Comparison of ENCODE assay signal across 14 mouse cellular contexts in the genomic region with DNA sequence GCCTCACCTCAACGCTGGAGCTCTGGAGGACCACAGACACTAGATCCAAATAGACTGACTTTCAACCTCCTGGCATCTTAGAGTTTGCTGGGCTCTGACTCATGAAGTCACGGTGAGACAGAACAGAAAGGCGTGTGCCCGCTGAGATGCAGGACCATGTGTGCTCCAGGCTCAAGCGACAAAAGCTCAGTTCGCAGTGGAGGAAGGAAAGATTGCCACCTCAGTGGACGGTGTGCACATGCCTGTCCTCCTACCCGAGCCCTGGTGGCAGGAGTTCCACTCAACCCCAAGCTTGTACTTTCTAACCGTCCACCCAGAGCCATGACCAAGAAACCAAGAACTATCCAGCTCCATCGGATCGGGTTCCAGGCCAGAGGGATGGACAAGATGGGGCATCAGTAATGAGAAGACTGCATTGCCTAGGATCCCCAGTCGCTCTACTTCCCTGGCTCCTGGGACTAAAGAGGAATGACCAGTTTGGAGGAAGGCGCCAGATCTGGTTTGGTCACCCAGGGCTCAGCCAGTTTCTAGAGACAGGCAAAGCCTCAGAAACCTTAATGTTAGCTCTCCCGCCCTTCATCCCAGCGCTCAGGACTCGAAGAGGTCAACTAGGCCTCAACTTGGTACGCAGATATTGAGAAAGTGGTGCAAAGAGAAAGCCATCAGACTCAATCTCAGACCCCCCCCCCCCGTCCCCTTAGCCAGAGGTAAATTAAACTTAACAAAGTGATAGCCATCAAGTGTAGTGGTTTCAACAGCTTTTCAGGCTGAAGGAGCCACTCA. TPM values are rescaled to one million over a fixed set of nuclear protein-coding genes. Genes with fewer than 3 reads are reported as not detected.
A peak's percentile ranks its signal among the peaks of the same experiment; 100 is the strongest.
DNase-seq lines count a peak whose midpoint lies in the region; ATAC-seq and TF ChIP-seq lines count a peak whose summit lies in the region.
"Had no signal": no experiment of that assay in that cellular context is flagged by ENCODE, and none has a peak within 500 bp of the region (broad histone marks: within the 10 kb centered on the region; RNA-seq: fewer than 3 reads in every experiment).

No protein-coding gene starts in this region.

- H3K4me1 ChIP-seq in cerebellum, adult 2 months (ENCODE audit: control insufficient read depth, insufficient read depth, low read length): no peaks in the 10 kb centered on the region
- peaks cover 10% of the 10 kb centered on the region; the same call in 1 of the 2 replicates for H3K4me1 ChIP-seq in hindbrain, embryonic 14.5 days (replicated peaks; ENCODE audit: control insufficient read depth, insufficient read depth, low read length)
- H3K4me1 ChIP-seq in midbrain, embryonic 16.5 days (ENCODE audit: control insufficient read depth, insufficient read depth, low read length): peaks cover 13% of the 10 kb centered on the region

- no peak for TF ChIP-seq CTCF in cerebellum, adult 2 months (IDR thresholded peaks at IDR 0.05; ENCODE audit: borderline replicate concordance, insufficient read depth, low read depth, low read length)

- H3K9me3 ChIP-seq in hindbrain, embryonic 14.5 days (ENCODE audit: control insufficient read depth, low read length): no peaks in the 10 kb centered on the region
- no peaks in the 10 kb centered on the region for H3K9me3 ChIP-seq in midbrain, embryonic 16.5 days (replicated peaks; ENCODE audit: control insufficient read depth, low read length, poor library complexity, severe bottlenecking)
- H3K9me3 ChIP-seq: limb, embryonic 15.5 days had no signal

- intact Hi-C loops in left cerebral cortex, postnatal 14 days (cut with DNase I): loop anchor here (5.0 to 10.0 kb wide), 5 partner anchors 100 to 853 kb away; a partner anchor contains a TSS

- H3K27ac ChIP-seq in cerebellum, adult 2 months (ENCODE audit: insufficient read depth, low read length): peak overlapping the region; percentile 3; the same call in 1 of the 2 replicates
- H3K27ac ChIP-seq in hindbrain, embryonic 14.5 days: no peak overlapping the region
- 0 out of 2 replicates have a peak overlapping the region, but pooled peaks have one; percentile 42 for H3K27ac ChIP-seq in midbrain, embryonic 16.5 days (ENCODE audit: low read length)
- H3K27ac ChIP-seq: limb, embryonic 15.5 days had no signal

- no peak overlapping the region for H3K9ac ChIP-seq in hindbrain, embryonic 14.5 days
- H3K9ac ChIP-seq in midbrain, embryonic 16.5 days (ENCODE audit: low read depth, low read length): no peak overlapping the region
- H3K9ac ChIP-seq: limb, embryonic 15.5 days had no signal

- ATAC-seq in hindbrain, embryonic 14.5 days (ENCODE audit: low FRiP score): no peak
- ATAC-seq in midbrain, embryonic 16.5 days: no peak

- no peak overlapping the region for H3K4me3 ChIP-seq in cerebellum, adult 2 months (replicated peaks; ENCODE audit: insufficient read depth, low read depth, low read length)
- H3K4me3 ChIP-seq in hindbrain, embryonic 14.5 days (replicated peaks; ENCODE audit: low read length): 0 out of 2 replicates have a peak overlapping the region, but pooled peaks have one; percentile 7
- peak overlapping the region; percentile 32 for H3K4me3 ChIP-seq in midbrain, embryonic 16.5 days (ENCODE audit: low read depth, low read length)
- H3K4me3 ChIP-seq: erythroblast, embryonic 14.5 days; limb, embryonic 15.5 days had no signal

- WGBS in cerebellum, adult 2 months: 31% methylated on average over 18 of the region's 18 CpGs
- WGBS in hindbrain, embryonic 14.5 days: 13% methylated on average over 18 of the region's 18 CpGs
- WGBS in midbrain, embryonic 16.5 days: 19% methylated on average over 18 of the region's 18 CpGs

- no peak for TF ChIP-seq POLR2A in cerebellum, adult 2 months (IDR thresholded peaks at IDR 0.05; ENCODE audit: borderline replicate concordance, insufficient read depth, low read length)

- peak overlapping the region; percentile 29 for H3K4me2 ChIP-seq in hindbrain, embryonic 14.5 days (replicated peaks)
- peak overlapping the region; percentile 33; the same call in 1 of the 2 replicates for H3K4me2 ChIP-seq in midbrain, embryonic 16.5 days (ENCODE audit: low read length)
- H3K4me2 ChIP-seq: limb, embryonic 15.5 days had no signal

- peaks cover 7% of the 10 kb centered on the region; the same call in 1 of the 2 replicates for H3K27me3 ChIP-seq in cerebellum, adult 2 months (ENCODE audit: control insufficient read depth, insufficient read depth, low read length)
- H3K27me3 ChIP-seq in hindbrain, embryonic 14.5 days (ENCODE audit: control insufficient read depth, insufficient read depth, low read length): peaks cover 95% of the 10 kb centered on the region
- peaks cover 57% of the 10 kb centered on the region for H3K27me3 ChIP-seq in midbrain, embryonic 16.5 days (ENCODE audit: control insufficient read depth, insufficient read depth, low read depth, low read length)

- H3K36me3 ChIP-seq in hindbrain, embryonic 14.5 days (replicated peaks; ENCODE audit: control insufficient read depth, insufficient read depth): no peaks in the 10 kb centered on the region
- no peaks in the 10 kb centered on the region for H3K36me3 ChIP-seq in midbrain, embryonic 16.5 days (ENCODE audit: control insufficient read depth, insufficient read depth, low read length)
- H3K36me3 ChIP-seq: limb, embryonic 15.5 days had no signal

- DNase-seq in cerebellum, adult 2 months: no peak
- DNase-seq in cerebellum, adult 11 months: no peak
- DNase-seq in embryo, embryonic 10 days (ENCODE audit: low spot score): peak; percentile 28
- DNase-seq in hindbrain, embryonic 14.5 days (ENCODE audit: low spot score): no peak
- no peak for DNase-seq in ovary, postnatal 14 days (ENCODE audit: low spot score)
- DNase-seq in left cerebral cortex, postnatal 14 days (ENCODE audit: low spot score in 2 of 2): no peak
- no peak for DNase-seq in layer of hippocampus, adult 8-10 months (ENCODE audit: low spot score in 2 of 2)
- DNase-seq: gastrocnemius, postnatal 25 days; thymus, adult 18-20 months had no signal

RNA-seq across cellular contexts. Expression of a gene that starts 11.9 kb away (rescaled TPM):
- 13.1 and 14.0 TPM in 2 replicates for polyA plus RNA-seq in cerebellum, adult 2 months (2012; rRNA removed)
- polyA plus RNA-seq in hindbrain, embryonic 14.5 days (2014; fragmentation: Nextera tagmentation; extraction: Ambion mirVana): 5.0 and 5.1 TPM in 2 replicates
- 8.5 and 8.7 TPM in 2 replicates for polyA plus RNA-seq in midbrain, embryonic 16.5 days (2015; fragmentation: Nextera tagmentation; extraction: Ambion mirVana)
- 10 to 100 TPM in 1 of 2 experiments, 1 to 10 TPM in 1; 9.5 to 11.1 TPM for total RNA-seq in left cerebral cortex, postnatal 14 days (2021)
- 1 to 10 TPM; 5.1 to 7.6 (median 6.1) TPM for total RNA-seq in layer of hippocampus, adult 8-10 months (2022)
- total RNA-seq: gastrocnemius, postnatal 25 days had no signal
- polyA plus RNA-seq: erythroblast, embryonic 14.5 days; heart, embryonic 16.5 days; limb, embryonic 15.5 days; lung, embryonic 16.5 days had no signal
